Mouse (Mus musculus) spleen, adult 2 months (tissue): Measurements from ENCODE around the gene Ddx3x.

Experiments
- CTCF ChIP-seq: fragments of 200-500 bp; IDR thresholded peaks from 2 replicates; pipeline ENCODE4 v1.5.1; 2011; ENCODE audit warnings: mild to moderate bottlenecking, inconsistent platforms; ENCODE audit not compliant: insufficient read depth, insufficient read length, insufficient replicate concordance; ENCODE audit errors: extremely low read depth
- POLR2A ChIP-seq: fragments of 200-500 bp; IDR thresholded peaks from 2 replicates; pipeline ENCODE4 v1.6.1; 2011; ENCODE audit warnings: low read depth, low read length, inconsistent platforms

- TF ChIP-seq POLR2A (no peak), CTCF (no peak)
These were observed 36.2 kb upstream of the Ddx3x start for GRCm38 (mm10) chrX:13244588-13244987.
